In genomic region chr9:52678839-52679215, GRCm38 (mm10) we compare ENCODE assay signal across 7 mouse cellular contexts. TPM values are rescaled to one million over a fixed set of nuclear protein-coding genes. Genes with fewer than 3 reads are reported as not detected.
A peak's percentile ranks its signal among the peaks of the same experiment; 100 is the strongest.
DNase-seq lines count a peak whose midpoint lies in the region; ATAC-seq and TF ChIP-seq lines count a peak whose summit lies in the region.

No protein-coding gene starts in this region.

- H3K4me1 ChIP-seq in lung, postnatal 0 days (ENCODE audit: insufficient read depth, low read depth, low read length): no peaks in the 10 kb centered on the region
- no peaks in the 10 kb centered on the region for H3K4me1 ChIP-seq in lung, adult 2 months (ENCODE audit: control insufficient read depth, insufficient read depth, low read length)
- peaks cover 28% of the 10 kb centered on the region for H3K4me1 ChIP-seq in forebrain, embryonic 16.5 days (replicated peaks; ENCODE audit: control insufficient read depth, insufficient read depth, low read length)
- 0 out of 2 replicates have a peak, but pooled peaks cover 5% of the 10 kb centered on the region for H3K4me1 ChIP-seq in limb, embryonic 11.5 days (ENCODE audit: control insufficient read depth, insufficient read depth, low read length)
- 0 out of 2 replicates have a peak, but pooled peaks cover 8% of the 10 kb centered on the region for H3K4me1 ChIP-seq in stomach, embryonic 15.5 days

- no peak overlapping the region for H3K27ac ChIP-seq in lung, postnatal 0 days (ENCODE audit: low read length)
- H3K27ac ChIP-seq in forebrain, embryonic 16.5 days (ENCODE audit: low read length): peak overlapping the region; percentile 69; the same call in 1 of the 2 replicates
- H3K27ac ChIP-seq in limb, embryonic 11.5 days (replicated peaks; ENCODE audit: low read depth, low read length): no peak overlapping the region
- H3K27ac ChIP-seq in stomach, embryonic 15.5 days: no peak overlapping the region

- no peak overlapping the region for H3K9ac ChIP-seq in lung, postnatal 0 days (replicated peaks; ENCODE audit: low read depth)
- H3K9ac ChIP-seq in forebrain, embryonic 16.5 days (replicated peaks; ENCODE audit: low read depth, low read length): peak overlapping the region; percentile 76
- no peak overlapping the region for H3K9ac ChIP-seq in limb, embryonic 11.5 days (ENCODE audit: low read length)
- H3K9ac ChIP-seq in stomach, embryonic 15.5 days: no peak overlapping the region

- no peak for TF ChIP-seq CTCF in lung, postnatal 0 days (IDR thresholded peaks at IDR 0.05)
- no peak for TF ChIP-seq CTCF in lung, adult 2 months (IDR thresholded peaks at IDR 0.05; ENCODE audit: insufficient read depth, low read length)

- no peak for TF ChIP-seq POLR2A in lung, adult 2 months (IDR thresholded peaks at IDR 0.05; ENCODE audit: borderline replicate concordance, extremely low read depth, low read depth, low read length)

- no peaks in the 10 kb centered on the region for H3K36me3 ChIP-seq in lung, postnatal 0 days (ENCODE audit: insufficient read depth, low read length)
- H3K36me3 ChIP-seq in forebrain, embryonic 16.5 days (ENCODE audit: control insufficient read depth, insufficient read depth): no peaks in the 10 kb centered on the region
- no peaks in the 10 kb centered on the region for H3K36me3 ChIP-seq in limb, embryonic 11.5 days (ENCODE audit: control insufficient read depth, insufficient read depth, low read length)
- H3K36me3 ChIP-seq in stomach, embryonic 15.5 days: no peaks in the 10 kb centered on the region

- DNase-seq in lung, postnatal 0 days (ENCODE audit: low spot score): no peak
- no peak for DNase-seq in lung, adult 2 months
- DNase-seq in limb, embryonic 11.5 days (ENCODE audit: low spot score): peak; percentile 25
- no peak for DNase-seq in Muller cell, postnatal 12 days (ENCODE audit: inconsistent ontology term)
- DNase-seq in adrenal gland, postnatal 25 days: no peak

- WGBS in lung, postnatal 0 days: 1% methylated on average over 10 of the region's 10 CpGs
- 4% methylated on average over 10 of the region's 10 CpGs for WGBS in lung, adult 2 months
- WGBS in forebrain, embryonic 16.5 days: 0% methylated on average over 10 of the region's 10 CpGs
- WGBS in limb, embryonic 11.5 days: 0% methylated on average over 10 of the region's 10 CpGs
- 2% methylated on average over 10 of the region's 10 CpGs for WGBS in stomach, embryonic 15.5 days

- no peaks in the 10 kb centered on the region for H3K9me3 ChIP-seq in lung, postnatal 0 days (ENCODE audit: low read length)
- no peaks in the 10 kb centered on the region for H3K9me3 ChIP-seq in forebrain, embryonic 16.5 days (ENCODE audit: control insufficient read depth, low read length)
- no peaks in the 10 kb centered on the region for H3K9me3 ChIP-seq in limb, embryonic 11.5 days (ENCODE audit: control insufficient read depth, low read length)
- no peaks in the 10 kb centered on the region for H3K9me3 ChIP-seq in stomach, embryonic 15.5 days

- peak overlapping the region; percentile 43 for H3K4me2 ChIP-seq in lung, postnatal 0 days (replicated peaks; ENCODE audit: low read depth, low read length)
- peak overlapping the region; percentile 83 for H3K4me2 ChIP-seq in forebrain, embryonic 16.5 days (ENCODE audit: low read length)
- H3K4me2 ChIP-seq in limb, embryonic 11.5 days (ENCODE audit: low read depth, severe bottlenecking): peak overlapping the region; percentile 70
- H3K4me2 ChIP-seq in stomach, embryonic 15.5 days: peak overlapping the region; percentile 64

- no peak for TF ChIP-seq EP300 in lung, postnatal 0 days (IDR thresholded peaks at IDR 0.05)

- H3K27me3 ChIP-seq in lung, postnatal 0 days (replicated peaks; ENCODE audit: insufficient read depth, low read length): peaks cover 29% of the 10 kb centered on the region
- H3K27me3 ChIP-seq in forebrain, embryonic 16.5 days (replicated peaks; ENCODE audit: control insufficient read depth, insufficient read depth, low read length): peaks cover 11% of the 10 kb centered on the region; the same call in 1 of the 2 replicates
- H3K27me3 ChIP-seq in limb, embryonic 11.5 days (ENCODE audit: control insufficient read depth, insufficient read depth, low read length): peaks cover 34% of the 10 kb centered on the region
- peaks cover 50% of the 10 kb centered on the region for H3K27me3 ChIP-seq in stomach, embryonic 15.5 days (replicated peaks)

- peak overlapping the region; percentile 24; the same call in 1 of the 2 replicates for H3K4me3 ChIP-seq in lung, postnatal 0 days (ENCODE audit: low read depth, low read length)
- no peak overlapping the region for H3K4me3 ChIP-seq in lung, adult 2 months (replicated peaks; ENCODE audit: extremely low read depth, low read depth, low read length)
- peak overlapping the region; percentile 68 for H3K4me3 ChIP-seq in forebrain, embryonic 16.5 days (replicated peaks; ENCODE audit: low read length)
- H3K4me3 ChIP-seq in limb, embryonic 11.5 days (ENCODE audit: low read depth, low read length): peak overlapping the region; percentile 38
- H3K4me3 ChIP-seq in stomach, embryonic 15.5 days (replicated peaks): peak overlapping the region; percentile 39

- ATAC-seq in lung, postnatal 0 days: no peak
- peak; percentile 27 for ATAC-seq in forebrain, embryonic 16.5 days
- ATAC-seq in limb, embryonic 11.5 days (ENCODE audit: insufficient number of reproducible peaks, low FRiP score, low TSS enrichment, low read depth): no peak
- no peak for ATAC-seq in stomach, embryonic 15.5 days (ENCODE audit: insufficient read depth, low FRiP score, low read depth)

RNA-seq across cellular contexts. Expression of gene AI593442, which starts 0.8 kb away (rescaled TPM):
- 2.2 and 2.5 TPM in 2 replicates for polyA plus RNA-seq in lung, postnatal 0 days (2015; fragmentation: Nextera tagmentation; extraction: Ambion mirVana)
- polyA plus RNA-seq in lung, adult 2 months (2012; rRNA removed): 0.05 and 0.08 TPM in 2 replicates
- polyA plus RNA-seq in forebrain, embryonic 16.5 days (2015; fragmentation: Nextera tagmentation; extraction: Ambion mirVana): 26.6 and 36.5 TPM in 2 replicates
- 0.05 and 0.16 TPM in 2 replicates for polyA plus RNA-seq in limb, embryonic 11.5 days (2014; fragmentation: Nextera tagmentation; extraction: Ambion mirVana)
- polyA plus RNA-seq in stomach, embryonic 15.5 days (2015; fragmentation: Nextera tagmentation; extraction: Ambion mirVana): 0.61 and 0.76 TPM in 2 replicates
- total RNA-seq in adrenal gland, postnatal 25 days (2021): 0.06 TPM in 1 of 2 replicates, not detected in the other
